Mouse (Mus musculus): ENCODE measurements around the gene Gm21497. TPM values are rescaled to one million over a fixed set of nuclear protein-coding genes. Genes with fewer than 3 reads are reported as not detected.
"Not testable (repeated sequence)": the region's sequence is repeated elsewhere in the genome, so short reads cannot be mapped to it uniquely, and the experiment has no call there.

Gm21497 gene
- polyA plus RNA-seq (2012; ENCODE audit: insufficient read depth, insufficient read length, low replicate concordance, missing spikeins), result not detected in 2 replicates

DNA sequence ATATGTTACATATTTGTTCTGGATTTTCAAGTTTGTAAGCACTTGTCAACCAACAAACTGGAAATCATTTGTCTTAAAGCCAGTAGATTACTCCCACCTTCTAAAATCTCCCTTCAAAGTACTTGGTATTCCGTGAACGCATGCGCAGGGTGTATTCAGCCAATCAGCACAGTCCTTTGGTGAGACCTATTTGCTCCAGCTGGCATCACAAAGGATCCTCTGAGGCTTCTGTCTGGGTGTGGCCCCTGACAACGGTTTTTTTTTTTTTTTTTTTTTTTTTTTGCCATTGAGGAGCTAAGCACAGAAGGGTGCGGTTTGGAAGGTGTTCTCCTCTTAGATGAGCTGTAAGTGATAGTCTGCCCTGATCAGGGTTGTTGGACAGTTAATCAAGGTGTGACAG lies at the start of gene Gm21497:
Gm21497 (plus strand) TSS at position 301 of the 400 bp plus-strand sequence.
- H3K4me3 ChIP-seq (ENCODE audit: insufficient read depth, low read depth, low read length); H3K4me1 ChIP-seq (ENCODE audit: control insufficient read depth, insufficient read depth, low read length); H3K27ac ChIP-seq (ENCODE audit: insufficient read depth, low read depth, low read length): not testable (repeated sequence)
- no CpG with 5 or more reads among the region's 5 CpGs for WGBS
